Mouse (Mus musculus) midbrain, embryonic 16.5 days (tissue): ENCODE measurements at regions not wholly inside any gene's neighbourhood (a gene's known extent, or its start where the extent isn't known, plus 50 kb on each side); places are given as distances from the start of the nearest gene placed in this dataset.

Experiments
- ATAC-seq: fragments of 200-750 bp; cut with Nextera tagmentation; 2 replicates; pipeline ENCODE4 v1.8.0; 2017; ENCODE audit warnings: moderate TSS enrichment
- H3K27ac ChIP-seq: fragments of 300-500 bp; sonication (generic); 2 replicates; pipeline ENCODE4 v1.5.1; 2014; ENCODE audit warnings: mild to moderate bottlenecking, low read length, mixed read lengths
- H3K27me3 ChIP-seq: fragments of 300-500 bp; sonication (generic); 2 replicates; pipeline ENCODE4 v1.6.1; 2014; ENCODE audit warnings: low read depth, low read length, mixed read lengths; ENCODE audit not compliant: control insufficient read depth, insufficient read depth
- H3K36me3 ChIP-seq: fragments of 300-500 bp; sonication (generic); 2 replicates; pipeline ENCODE4 v1.6.1; 2014; ENCODE audit warnings: mild to moderate bottlenecking, low read length, moderate library complexity, mixed read lengths; ENCODE audit not compliant: control insufficient read depth, insufficient read depth
- H3K4me1 ChIP-seq: fragments of 300-500 bp; sonication (generic); 2 replicates; pipeline ENCODE4 v1.6.1; 2014; ENCODE audit warnings: mild to moderate bottlenecking, low read length, mixed read lengths; ENCODE audit not compliant: control insufficient read depth, insufficient read depth
- H3K4me2 ChIP-seq: fragments of 300-500 bp; sonication (generic); 2 replicates; pipeline ENCODE4 v1.6.1; 2014; ENCODE audit warnings: mild to moderate bottlenecking, low read length, mixed read lengths
- H3K4me3 ChIP-seq: fragments of 300-500 bp; sonication (generic); 2 replicates; pipeline ENCODE4 v1.5.1; 2014; ENCODE audit warnings: low read depth, mild to moderate bottlenecking, low read length, moderate library complexity, mixed read lengths
- H3K9ac ChIP-seq: fragments of 300-500 bp; sonication (generic); 2 replicates; pipeline ENCODE4 v1.6.1; 2014; ENCODE audit warnings: low read depth, low read length, mixed read lengths
- H3K9me3 ChIP-seq: fragments of 300-500 bp; sonication (generic); replicated peaks from 2 replicates; pipeline ENCODE4 v1.6.1; 2014; ENCODE audit warnings: mild to moderate bottlenecking, low read length, mixed read lengths; ENCODE audit not compliant: control insufficient read depth, poor library complexity, severe bottlenecking
- WGBS: fragments of 180-500 bp; shearing (Covaris S2); extraction: QIAGEN DNeasy Blood & Tissue Kit; methylation state at CpG from one replicate; pipeline ENCODE4 v1.1.7; 2014; 5-methylcytosine and 5-hydroxymethylcytosine counted together

DNA sequence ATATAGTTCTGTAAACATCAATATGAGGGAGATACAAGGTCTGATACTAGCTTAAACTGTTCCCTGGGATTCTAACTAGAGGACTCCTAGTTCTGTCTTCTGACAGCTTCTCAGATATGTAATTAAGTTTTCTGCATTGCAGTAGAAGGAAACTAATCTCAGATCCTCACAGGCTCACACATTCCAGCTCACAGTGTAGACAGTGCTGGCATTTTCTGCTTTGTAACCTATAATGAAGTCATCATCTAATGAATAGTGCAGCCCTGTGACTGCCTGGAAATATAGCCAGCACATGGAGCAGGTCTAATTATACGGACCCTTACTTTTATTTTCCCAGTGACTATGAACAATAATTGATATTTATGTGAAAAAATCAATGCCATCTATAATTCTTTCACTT, 331.2 kb upstream of the Celf2 start:
- 54% methylated on average over 1 of the region's 1 CpGs for WGBS
- no peaks in the 10 kb centered on the region for H3K9me3 ChIP-seq
- no peaks in the 10 kb centered on the region for H3K4me1 ChIP-seq
- no peak overlapping the region for H3K4me3 ChIP-seq
- no peak overlapping the region for H3K4me2 ChIP-seq
- H3K36me3 ChIP-seq, result no peaks in the 10 kb centered on the region
- H3K27me3 ChIP-seq, result no peaks in the 10 kb centered on the region
- no peak overlapping the region for H3K9ac ChIP-seq
- ATAC-seq, result no peak
- H3K27ac ChIP-seq, result no peak overlapping the region

DNA sequence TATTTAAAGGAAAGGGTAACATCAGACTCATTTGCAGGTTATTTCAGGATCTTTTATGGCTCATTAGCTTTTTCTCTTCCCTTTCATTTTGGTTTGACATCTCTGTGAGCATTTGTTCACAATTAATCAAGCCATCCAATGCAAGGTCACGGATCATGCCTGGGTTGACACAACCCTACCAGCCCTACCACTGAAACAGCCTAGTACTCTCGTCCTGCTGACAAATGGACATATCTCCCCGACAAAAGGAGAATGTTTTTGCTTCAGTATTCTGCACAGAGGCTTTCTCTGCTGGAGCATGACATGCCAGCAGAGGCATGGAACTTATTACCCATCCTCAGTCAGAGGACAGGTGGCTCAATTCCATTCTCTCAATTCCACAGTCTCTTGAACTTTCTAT, 328.5 kb upstream of the Celf2 start:
- Histone ChIP-seq H3K4me2 (no peak overlapping the region), H3K9ac (no peak overlapping the region), H3K4me3 (no peak overlapping the region), H3K36me3 (no peaks in the 10 kb centered on the region), H3K27me3 (no peaks in the 10 kb centered on the region), H3K27ac (no peak overlapping the region), H3K9me3 (no peaks in the 10 kb centered on the region), H3K4me1 (no peaks in the 10 kb centered on the region)
- no peak for ATAC-seq
- 59% methylated on average over 3 of the region's 3 CpGs for WGBS

DNA sequence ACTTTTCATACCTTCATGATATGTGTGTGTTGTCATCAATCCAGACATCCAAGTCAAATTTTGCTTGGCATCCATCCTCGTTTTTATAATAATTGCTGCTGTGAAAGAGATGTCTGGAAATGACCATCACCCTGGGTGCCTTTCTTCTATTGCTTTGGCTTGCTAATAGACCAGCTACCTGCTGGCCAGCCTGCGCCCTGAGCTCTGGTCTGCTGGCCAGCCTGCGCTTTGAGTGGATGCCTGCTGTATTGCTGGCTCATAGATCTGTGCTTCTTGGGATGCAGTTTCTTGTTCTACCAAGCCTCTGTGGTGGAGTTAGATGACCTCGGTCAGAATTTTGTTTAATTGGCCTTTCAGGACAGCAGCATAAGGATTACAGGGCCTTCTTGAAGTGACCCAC, 321.9 kb upstream of the Celf2 start:
- peaks cover 2% of the 10 kb centered on the region; the same call in 1 of the 2 replicates for H3K4me1 ChIP-seq
- no peak for ATAC-seq
- WGBS, result 68% methylated on average over 4 of the region's 4 CpGs
- H3K4me3 ChIP-seq, result no peak overlapping the region
- H3K9me3 ChIP-seq, result no peaks in the 10 kb centered on the region
- no peak overlapping the region for H3K9ac ChIP-seq
- H3K36me3 ChIP-seq, result no peaks in the 10 kb centered on the region
- H3K27ac ChIP-seq, result no peak overlapping the region
- no peak overlapping the region for H3K4me2 ChIP-seq
- H3K27me3 ChIP-seq, result no peaks in the 10 kb centered on the region

DNA sequence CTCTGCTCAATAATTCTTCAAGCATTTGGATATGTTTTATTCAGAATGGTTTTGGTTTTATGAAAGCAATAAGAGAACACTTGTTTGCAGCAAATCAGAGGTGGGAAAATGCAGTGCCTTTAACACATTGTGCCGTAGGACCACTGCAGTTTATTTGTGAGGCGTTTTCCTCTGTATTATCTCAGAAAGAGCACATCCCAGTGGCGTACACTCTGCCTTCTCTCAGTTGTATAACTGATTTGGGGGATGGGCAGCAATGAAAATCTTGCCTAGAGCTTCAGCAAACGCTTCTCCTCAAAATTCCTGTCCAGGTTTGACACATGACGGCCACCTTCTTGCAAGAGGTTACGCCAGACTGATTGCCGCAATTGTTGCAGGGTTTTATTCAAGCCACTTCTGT, 316.9 kb upstream of the Celf2 start:
- no peak overlapping the region for H3K4me2 ChIP-seq
- no peaks in the 10 kb centered on the region for H3K27me3 ChIP-seq
- 55% methylated on average over 7 of the region's 7 CpGs for WGBS
- H3K9ac ChIP-seq, result no peak overlapping the region
- no peaks in the 10 kb centered on the region for H3K9me3 ChIP-seq
- peaks cover 2% of the 10 kb centered on the region; the same call in 1 of the 2 replicates for H3K4me1 ChIP-seq
- peak overlapping the region; percentile 17; the same call in 1 of the 2 replicates for H3K27ac ChIP-seq
- H3K36me3 ChIP-seq, result no peaks in the 10 kb centered on the region
- ATAC-seq, result peak; percentile 66; the same call in 1 of the 2 replicates
- no peak overlapping the region for H3K4me3 ChIP-seq

DNA sequence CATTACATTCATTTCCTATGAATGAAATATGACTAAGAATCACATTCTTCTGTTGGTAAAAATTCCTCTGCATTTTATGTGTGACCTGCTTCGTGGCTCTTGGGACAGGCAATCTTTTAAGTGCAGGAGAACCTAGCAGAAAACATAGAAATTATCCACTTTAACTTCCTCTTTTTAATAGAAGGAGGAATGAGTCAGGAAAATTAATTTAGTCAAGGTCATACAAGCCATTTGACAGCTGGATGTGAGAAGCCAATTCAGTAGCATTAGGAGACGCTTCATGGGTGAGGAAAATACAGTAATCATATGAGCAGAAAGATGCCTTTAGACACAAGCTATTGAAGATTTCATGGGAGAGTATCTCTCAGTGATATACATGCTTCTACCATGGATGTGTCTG, 287.1 kb upstream of the Celf2 start:
- H3K4me2 ChIP-seq, result no peak overlapping the region
- WGBS, result 73% methylated on average over 2 of the region's 2 CpGs
- no peak overlapping the region for H3K4me3 ChIP-seq
- ATAC-seq, result no peak
- H3K9me3 ChIP-seq, result no peaks in the 10 kb centered on the region
- H3K9ac ChIP-seq, result no peak overlapping the region
- no peak overlapping the region for H3K27ac ChIP-seq
- no peaks in the 10 kb centered on the region for H3K36me3 ChIP-seq
- H3K4me1 ChIP-seq, result no peaks in the 10 kb centered on the region
- H3K27me3 ChIP-seq, result no peaks in the 10 kb centered on the region

DNA sequence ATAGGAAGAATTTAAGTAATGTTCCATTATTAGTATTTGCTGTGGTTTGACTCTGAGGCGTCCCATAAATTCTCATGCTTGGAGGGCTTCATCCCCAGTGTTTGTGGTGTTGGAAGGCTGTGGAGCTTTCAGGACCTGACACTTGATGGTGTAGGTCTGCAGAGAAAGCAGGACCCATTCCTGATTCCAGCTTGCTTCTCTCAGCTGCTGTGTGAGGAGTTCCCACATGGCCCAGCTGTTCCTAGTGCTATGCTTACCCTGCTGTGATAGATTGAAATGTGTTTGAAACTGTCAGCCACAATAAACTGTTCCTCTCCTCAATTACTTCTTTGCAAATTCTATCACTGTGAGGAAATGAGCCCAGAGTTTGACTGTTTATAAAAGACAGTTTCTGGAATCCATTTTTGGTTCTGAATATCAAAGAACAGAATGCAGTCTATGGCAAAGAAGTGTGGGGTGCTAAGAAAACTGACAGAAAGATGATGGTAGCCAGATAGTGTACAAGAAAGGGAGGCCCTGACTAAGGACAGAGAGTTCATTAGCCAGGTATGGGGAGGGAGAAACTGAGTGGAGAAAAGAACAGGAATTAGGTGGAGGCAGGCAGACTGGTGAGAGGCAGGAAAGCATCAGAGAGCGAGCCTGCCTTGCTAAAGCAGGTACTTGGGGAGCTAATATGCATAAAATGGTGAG, 283.2 kb upstream of the Celf2 start:
- Histone ChIP-seq H3K27me3 (no peaks in the 10 kb centered on the region), H3K4me1 (no peaks in the 10 kb centered on the region), H3K4me2 (no peak overlapping the region), H3K36me3 (no peaks in the 10 kb centered on the region), H3K9me3 (no peaks in the 10 kb centered on the region), H3K4me3 (no peak overlapping the region), H3K9ac (no peak overlapping the region), H3K27ac (no peak overlapping the region)
- 87% methylated on average over 2 of the region's 2 CpGs for WGBS
- ATAC-seq, result no peak

DNA sequence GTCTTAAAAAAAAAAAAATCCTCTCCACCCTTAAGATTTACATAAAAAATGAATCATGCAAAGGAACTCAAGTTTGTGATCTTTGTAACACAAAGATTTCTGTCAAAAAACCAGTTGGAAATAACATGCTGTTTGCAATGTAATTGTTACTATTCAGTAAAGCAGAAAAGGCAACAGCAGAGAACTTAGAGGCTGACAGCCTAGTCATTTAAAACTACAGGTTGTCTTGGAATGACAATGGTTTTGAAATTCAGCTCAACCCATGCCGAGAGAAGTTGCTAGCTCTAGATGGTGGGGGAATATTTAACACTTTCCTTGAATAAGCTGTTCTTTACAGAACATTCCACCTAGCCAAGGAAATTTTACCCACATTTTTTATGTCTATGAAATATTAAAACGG, 269.2 kb upstream of the Celf2 start:
- Histone ChIP-seq H3K27me3 (no peaks in the 10 kb centered on the region), H3K27ac (no peak overlapping the region), H3K4me1 (no peaks in the 10 kb centered on the region), H3K9ac (no peak overlapping the region), H3K4me3 (no peak overlapping the region), H3K4me2 (no peak overlapping the region), H3K36me3 (no peaks in the 10 kb centered on the region), H3K9me3 (no peaks in the 10 kb centered on the region)
- WGBS, result 57% methylated on average over 2 of the region's 2 CpGs
- ATAC-seq, result no peak

DNA sequence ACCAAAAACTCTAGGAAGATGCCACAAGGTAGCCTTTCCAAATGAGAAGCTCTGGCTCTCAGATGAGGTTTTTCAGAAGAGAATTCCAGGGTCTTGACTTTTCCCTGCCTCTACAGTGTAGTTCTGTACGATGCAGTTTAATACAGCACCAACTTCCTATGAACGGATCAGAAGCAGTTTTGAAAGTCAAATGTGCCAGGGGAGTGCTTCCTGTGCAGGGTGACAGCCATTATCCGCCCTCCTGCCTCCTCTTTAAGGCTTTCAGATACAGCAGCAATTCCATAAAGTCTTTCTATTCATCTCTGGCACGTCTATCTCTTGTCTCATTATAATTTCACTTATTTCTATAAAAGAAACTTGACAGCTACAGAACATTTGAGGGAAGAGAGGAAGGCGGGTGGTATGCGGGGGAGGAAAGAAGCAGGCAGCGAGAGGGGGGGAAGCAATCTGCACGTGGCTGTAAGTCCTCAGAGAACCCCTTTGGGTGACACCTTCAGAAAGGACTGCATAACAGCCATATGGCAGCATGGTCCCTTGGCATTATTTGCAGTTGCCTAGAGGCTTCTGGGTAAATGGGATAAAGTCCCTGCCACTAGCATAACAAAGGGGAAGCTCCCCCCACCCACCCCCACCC, 224.9 kb upstream of the Celf2 start:
- Histone ChIP-seq H3K27me3 (no peaks in the 10 kb centered on the region), H3K9me3 (no peaks in the 10 kb centered on the region), H3K4me2 (no peak overlapping the region), H3K4me3 (no peak overlapping the region), H3K4me1 (no peaks in the 10 kb centered on the region), H3K9ac (no peak overlapping the region), H3K27ac (no peak overlapping the region), H3K36me3 (no peaks in the 10 kb centered on the region)
- peak; percentile 62; the same call in 1 of the 2 replicates for ATAC-seq
- WGBS, result 28% methylated on average over 8 of the region's 8 CpGs

DNA sequence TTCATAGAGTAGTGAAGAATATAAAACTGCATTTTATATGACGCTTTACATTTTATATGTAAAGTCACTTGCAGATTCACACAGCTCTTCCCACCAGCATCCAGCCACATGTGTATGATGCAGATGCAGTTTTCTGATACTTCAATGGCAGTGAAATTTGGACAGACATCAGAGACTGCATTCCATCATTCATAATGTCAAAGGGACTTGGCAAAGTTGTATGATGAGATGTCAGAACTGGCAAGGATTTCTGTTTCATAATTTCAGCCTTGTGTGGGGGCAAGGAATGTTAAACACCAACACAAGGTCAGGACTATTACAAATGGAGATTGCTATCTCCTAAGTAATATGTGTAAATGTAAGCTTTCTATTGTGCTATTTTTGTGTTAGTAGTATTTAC, 221.6 kb upstream of the Celf2 start:
- WGBS, result 93% methylated on average over 1 of the region's 1 CpGs

More for the DNA sequence above, 221.6 kb upstream of the Celf2 start:
- no peak for ATAC-seq
- no peaks in the 10 kb centered on the region for H3K4me1 ChIP-seq
- H3K36me3 ChIP-seq, result no peaks in the 10 kb centered on the region
- no peak overlapping the region for H3K27ac ChIP-seq
- no peak overlapping the region for H3K4me2 ChIP-seq
- H3K27me3 ChIP-seq, result no peaks in the 10 kb centered on the region
- no peak overlapping the region for H3K9ac ChIP-seq
- H3K4me3 ChIP-seq, result no peak overlapping the region
- no peaks in the 10 kb centered on the region for H3K9me3 ChIP-seq
